Mouse (Mus musculus): ENCODE measurements around the gene Vmn1r204. TPM values are rescaled to one million over a fixed set of nuclear protein-coding genes. Genes with fewer than 3 reads are reported as not detected.
"Not testable (repeated sequence)": the region's sequence is repeated elsewhere in the genome, so short reads cannot be mapped to it uniquely, and the experiment has no call there.

Gene Vmn1r204
- not detected in 2 replicates for polyA plus RNA-seq (2012; rRNA removed)

DNA sequence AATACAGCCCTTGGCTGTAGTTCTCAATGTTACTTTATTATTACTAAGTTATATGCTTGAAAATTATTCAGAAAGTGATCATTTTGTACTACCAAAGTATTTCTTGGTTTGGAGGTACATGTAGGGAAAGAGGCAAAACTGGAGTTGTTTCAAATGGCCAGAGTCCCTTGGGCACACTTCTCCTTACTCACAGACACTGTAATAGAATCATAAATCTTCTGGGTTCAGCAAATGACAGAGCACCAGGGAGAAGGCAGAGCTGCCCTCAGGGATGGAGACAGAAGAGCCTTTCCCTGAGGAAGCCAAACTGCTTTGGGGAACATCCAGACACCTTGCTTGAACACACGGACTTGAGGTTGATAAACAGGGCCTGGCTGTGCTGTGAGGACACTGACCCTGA lies at the start of gene Vmn1r204:
TSS of gene Vmn1r204 (plus strand) at position 301 of the 400 bp plus-strand sequence.
- not testable (repeated sequence) for H3K4me3 ChIP-seq (ENCODE audit: insufficient read depth, low read length); H3K27ac ChIP-seq (ENCODE audit: insufficient read depth, low read length)

DNA sequence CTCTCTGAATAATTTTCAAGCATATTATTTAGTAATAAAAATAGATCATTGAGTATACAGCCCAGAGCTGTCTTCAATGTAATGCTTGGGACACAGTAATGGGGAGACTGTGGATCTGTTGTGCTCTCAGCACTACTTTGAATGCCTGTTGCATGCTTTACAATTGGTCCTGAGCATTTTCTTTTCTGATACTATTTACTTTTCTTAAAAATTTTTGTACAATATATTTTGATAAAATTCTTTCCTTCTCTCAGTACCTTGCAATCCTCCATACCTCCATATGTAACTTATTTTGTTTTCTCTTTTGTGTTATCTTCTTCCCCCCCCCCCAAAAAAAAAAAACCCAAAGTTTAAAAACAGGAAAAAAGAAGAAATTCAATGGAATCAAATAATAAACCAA lies 47.7 kb upstream of the Vmn1r204 start, which contains the start of gene Vmn1r202:
TSS of gene Vmn1r202 (minus strand) at position 101 of the 400 bp plus-strand sequence.
- no peaks in the 10 kb centered on the region for H3K4me1 ChIP-seq (ENCODE audit: control insufficient read depth, insufficient read depth, low read length)
- TF ChIP-seq CTCF (IDR thresholded peaks at IDR 0.05; ENCODE audit: extremely low read depth, insufficient read depth, low read length) (no peak), POLR2A (IDR thresholded peaks at IDR 0.05; ENCODE audit: extremely low read depth, insufficient read depth, low read length) (no peak)
- H3K27ac ChIP-seq (ENCODE audit: insufficient read depth, low read length) = no peak within 1 kb of the TSS
- no peak within 1 kb of the TSS for H3K4me3 ChIP-seq (ENCODE audit: insufficient read depth, low read length)

More for the DNA sequence above, at the start of gene Vmn1r204:
- H3K4me1 ChIP-seq (ENCODE audit: control insufficient read depth, insufficient read depth, low read length) = not testable (repeated sequence)

DNA sequence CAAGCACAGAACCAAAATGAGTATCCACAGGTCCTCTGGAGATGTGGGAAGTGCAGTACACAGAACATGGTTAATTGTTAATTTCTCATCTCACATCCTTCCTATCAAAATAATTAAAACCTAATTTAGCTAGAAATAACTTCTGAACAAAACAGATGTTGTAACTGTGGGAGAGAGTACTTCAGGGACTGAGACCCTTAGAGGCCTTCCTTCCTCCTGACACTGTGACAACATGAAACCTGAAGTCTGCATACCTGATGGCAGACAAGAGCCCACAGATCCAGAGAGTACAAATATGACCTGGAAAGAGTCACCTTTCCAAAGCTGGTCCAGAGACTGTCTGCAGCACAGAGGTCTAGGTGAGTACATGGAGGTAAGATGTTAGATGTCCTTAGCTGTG lies 35.2 kb upstream of the Vmn1r204 start, which contains the start of gene Vmn1r203:
TSS of gene Vmn1r203 (plus strand) at position 301 of the 400 bp plus-strand sequence.
- H3K4me3 ChIP-seq (ENCODE audit: insufficient read depth, low read length) = no peak within 1 kb of the TSS
- TF ChIP-seq CTCF (IDR thresholded peaks at IDR 0.05; ENCODE audit: extremely low read depth, insufficient read depth, low read length) = no peak
- no peak for TF ChIP-seq POLR2A (IDR thresholded peaks at IDR 0.05; ENCODE audit: extremely low read depth, insufficient read depth, low read length)

DNA sequence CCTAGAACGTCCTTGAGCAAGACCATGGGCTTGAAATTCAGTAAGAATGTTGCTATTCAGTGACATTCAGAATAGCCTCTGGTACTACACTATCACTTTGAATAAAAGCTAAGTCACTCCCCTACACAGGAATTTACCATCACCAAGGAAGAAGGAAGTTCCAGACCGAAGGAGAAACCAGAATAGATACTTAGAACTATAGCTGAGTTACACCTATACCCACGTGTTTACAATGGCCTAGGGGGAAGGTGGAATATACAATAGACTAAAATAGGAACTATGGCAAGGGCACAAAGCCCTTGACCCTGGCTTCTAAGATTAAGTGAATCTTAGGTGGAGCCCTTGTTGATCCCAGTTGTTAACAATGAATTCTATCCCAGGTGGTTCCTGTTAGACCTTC lies 21.9 kb downstream of the Vmn1r204 start:
- H3K4me1 ChIP-seq (ENCODE audit: control insufficient read depth, insufficient read depth, low read length); H3K27ac ChIP-seq (ENCODE audit: insufficient read depth, low read length); H3K4me3 ChIP-seq (ENCODE audit: insufficient read depth, low read length): not testable (repeated sequence)

More for the DNA sequence above, 35.2 kb upstream of the Vmn1r204 start, which contains the start of gene Vmn1r203:
- H3K4me1 ChIP-seq (ENCODE audit: control insufficient read depth, insufficient read depth, low read length) = no peaks in the 10 kb centered on the region
- no peak within 1 kb of the TSS for H3K27ac ChIP-seq (ENCODE audit: insufficient read depth, low read length)

DNA sequence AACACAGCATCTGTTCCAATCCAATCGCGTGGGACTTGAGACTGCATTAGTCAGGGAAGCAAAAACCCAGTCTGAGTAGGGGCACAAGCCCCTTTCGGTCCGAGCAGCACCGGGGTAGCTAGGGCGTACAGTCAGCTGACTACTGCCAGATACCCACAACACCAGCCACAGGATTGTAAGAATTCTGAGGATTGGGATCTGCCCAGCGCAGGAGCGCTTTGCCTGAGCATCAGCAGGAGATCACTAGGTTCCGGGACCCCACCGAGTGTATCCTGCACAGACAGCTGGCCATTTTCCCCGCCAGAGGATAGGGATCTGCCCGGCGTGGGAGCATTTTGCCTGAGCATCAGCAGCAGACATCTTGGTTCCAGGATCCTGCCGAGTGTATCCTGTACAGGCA lies 30.3 kb downstream of the Vmn1r204 start:
- H3K27ac ChIP-seq (ENCODE audit: insufficient read depth, low read length); H3K4me1 ChIP-seq (ENCODE audit: control insufficient read depth, insufficient read depth, low read length); H3K4me3 ChIP-seq (ENCODE audit: insufficient read depth, low read length): not testable (repeated sequence)

DNA sequence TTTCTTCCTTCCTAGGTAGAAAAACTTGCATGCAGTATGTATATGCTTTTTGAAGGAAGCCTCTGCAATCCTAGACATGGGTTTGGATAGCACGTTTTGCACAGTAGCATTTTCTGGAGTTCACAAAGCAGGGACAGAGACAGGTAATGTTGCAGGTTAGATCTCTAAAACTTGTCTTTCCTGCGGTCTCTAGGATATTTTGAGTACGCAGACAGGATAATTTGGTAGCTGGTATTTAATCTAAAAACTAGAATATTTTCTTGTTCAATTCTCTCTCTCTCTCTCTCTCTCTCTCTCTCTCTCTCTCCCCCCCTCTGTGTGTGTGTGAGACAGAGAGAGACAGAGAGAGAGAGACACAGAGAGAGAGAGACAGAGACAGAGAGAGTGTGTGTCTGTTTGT lies 39.9 kb downstream of the Vmn1r204 start, which contains the start of gene Vmn1r205:
TSS of gene Vmn1r205 (minus strand) at position 101 of the 400 bp plus-strand sequence.
- no peak for TF ChIP-seq POLR2A (IDR thresholded peaks at IDR 0.05; ENCODE audit: extremely low read depth, insufficient read depth, low read length)
- no peak for TF ChIP-seq CTCF (IDR thresholded peaks at IDR 0.05; ENCODE audit: extremely low read depth, insufficient read depth, low read length)
- H3K27ac ChIP-seq (ENCODE audit: insufficient read depth, low read length) = no peak within 1 kb of the TSS
- no peaks in the 10 kb centered on the region for H3K4me1 ChIP-seq (ENCODE audit: control insufficient read depth, insufficient read depth, low read length)
- H3K4me3 ChIP-seq (ENCODE audit: insufficient read depth, low read length) = no peak within 1 kb of the TSS

Other genes with a start within 250 kb of the Vmn1r204 start
- not detected in 2 replicates for gene Vmn1r197, start 228.6 kb upstream of the Vmn1r204 start, polyA plus RNA-seq (2012; rRNA removed)
- gene Vmn1r198, start 202.8 kb upstream of the Vmn1r204 start, polyA plus RNA-seq (2012; rRNA removed) = not detected in 2 replicates
- gene Vmn1r199, start 173.4 kb upstream of the Vmn1r204 start, polyA plus RNA-seq (2012; rRNA removed) = not detected in 2 replicates
- gene Vmn1r200, start 162.8 kb upstream of the Vmn1r204 start, polyA plus RNA-seq (2012; rRNA removed) = not detected in 2 replicates
- not detected in 2 replicates for gene Vmn1r201, start 81.3 kb upstream of the Vmn1r204 start, polyA plus RNA-seq (2012; rRNA removed)
- gene Vmn1r202, start 47.8 kb upstream of the Vmn1r204 start, polyA plus RNA-seq (2012; rRNA removed) = not detected in 2 replicates
- gene Vmn1r203, start 35.1 kb upstream of the Vmn1r204 start, polyA plus RNA-seq (2012; rRNA removed) = not detected in 2 replicates
- not detected in 2 replicates for gene Vmn1r205, start 39.8 kb downstream of the Vmn1r204 start, polyA plus RNA-seq (2012; rRNA removed)
- 0.19 TPM in 1 of 2 replicates, not detected in the other for gene Vmn1r206, start 71.1 kb downstream of the Vmn1r204 start, polyA plus RNA-seq (2012; rRNA removed)
- 0.02 TPM in 1 of 2 replicates, not detected in the other for gene Vmn1r207-ps, start 176.4 kb downstream of the Vmn1r204 start, polyA plus RNA-seq (2012; rRNA removed)
- gene Vmn1r208, start 224.2 kb downstream of the Vmn1r204 start, polyA plus RNA-seq (2012; rRNA removed) = not detected in 2 replicates